Mouse (Mus musculus): ENCODE measurements at regions not wholly inside any gene's neighbourhood (a gene's known extent, or its start where the extent isn't known, plus 50 kb on each side); places are given as distances from the start of the nearest gene placed in this dataset.
A peak's percentile ranks its signal among the peaks of the same experiment; 100 is the strongest.

DNA sequence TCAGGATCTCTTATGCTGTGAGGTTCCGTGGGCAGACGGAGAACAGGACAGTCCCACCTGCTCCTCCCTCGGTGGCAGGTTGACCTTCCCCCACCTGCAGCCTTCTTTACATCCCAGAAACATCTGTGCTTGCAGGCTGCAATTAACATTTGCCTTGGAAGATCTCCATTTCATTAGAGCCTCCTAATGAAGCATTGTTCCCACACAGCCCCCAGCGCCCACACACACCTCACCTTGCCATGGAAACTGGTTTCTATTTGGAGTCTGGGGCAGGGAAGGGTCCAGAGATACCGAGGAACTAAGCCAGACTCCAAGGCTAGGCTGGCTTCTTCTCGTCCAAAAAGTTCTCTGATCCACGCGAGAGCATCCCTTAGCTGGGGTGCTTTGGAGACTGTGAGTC is 56.6 kb upstream of the Rpl38 start:
- DNase-seq (ENCODE audit: low spot score), result no peak

DNA sequence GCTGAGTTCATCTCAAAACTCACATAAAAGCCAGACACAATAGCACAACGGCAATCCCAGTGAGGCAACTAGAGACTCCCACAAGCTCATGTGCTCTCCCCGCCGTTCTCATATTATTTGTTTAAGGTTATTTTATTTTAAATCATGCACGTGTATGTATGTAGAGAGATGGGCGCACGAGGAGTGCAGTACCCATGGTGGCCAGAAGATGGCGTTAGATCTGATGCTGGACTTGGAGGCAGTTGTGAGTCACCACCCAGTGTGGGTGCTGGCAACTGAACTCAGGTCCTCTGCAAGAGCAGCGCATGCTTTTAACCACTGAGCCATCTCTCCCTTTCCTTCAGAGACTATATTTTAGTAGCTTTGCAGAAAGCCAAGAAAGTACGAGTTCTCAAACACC is 60.3 kb upstream of the Rpl38 start:
- DNase-seq (ENCODE audit: low spot score), result no peak

DNA sequence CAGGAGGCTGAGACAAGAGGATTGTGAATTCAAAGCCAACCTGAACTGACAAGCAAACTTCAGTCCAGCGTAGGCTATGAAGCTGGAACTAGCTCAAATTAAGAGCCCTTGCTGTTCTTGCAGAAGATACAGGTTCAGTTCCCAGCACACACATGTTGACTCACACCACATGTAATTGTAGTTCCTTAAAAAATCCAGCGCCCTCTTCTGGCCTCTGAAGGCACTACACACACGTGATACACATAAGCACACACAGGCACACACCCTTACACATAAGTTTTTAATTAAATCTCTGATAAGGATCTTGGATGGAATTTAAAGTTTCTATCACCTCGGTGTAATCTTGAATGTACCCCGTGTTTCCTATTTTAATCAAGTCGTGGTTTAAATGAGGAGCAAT is 65.2 kb upstream of the Rpl38 start:
- no peak for DNase-seq (ENCODE audit: low spot score)

GRCm38 (mm10) chr11:114597225-114597624 is 71.1 kb upstream of the Rpl38 start:
- DNase-seq (ENCODE audit: low spot score), result no peak

- DNase-seq (ENCODE audit: low spot score), result no peak
Measured at GRCm38 (mm10) chr11:114592961-114593360, 75.4 kb upstream of the Rpl38 start.

DNA sequence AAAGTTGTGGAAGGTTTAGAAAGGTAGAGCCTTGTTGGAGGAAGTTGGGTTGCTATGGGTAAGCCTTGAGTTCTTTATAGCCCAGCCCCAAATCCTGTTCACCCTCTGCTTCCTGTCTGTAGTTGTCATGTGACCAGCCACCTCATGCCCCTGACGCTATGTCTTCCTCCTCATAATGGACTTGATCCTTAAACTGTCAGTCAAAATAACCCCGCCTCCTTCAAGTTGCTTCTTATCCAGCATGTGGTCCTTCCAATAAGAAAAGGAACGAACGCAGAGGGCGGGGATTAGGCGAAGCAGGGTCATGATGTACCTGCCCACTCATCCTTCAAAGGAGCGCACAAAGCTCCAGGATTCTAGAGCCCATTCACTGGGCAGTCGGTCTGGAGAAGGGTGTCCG is 79.8 kb upstream of the Rpl38 start:
- no peak for DNase-seq (ENCODE audit: low spot score)

- DNase-seq (ENCODE audit: low spot score), result no peak
Measured at GRCm38 (mm10) chr11:114587986-114588385, 80.3 kb upstream of the Rpl38 start.

GRCm38 (mm10) chr11:114586400-114586799 is 81.9 kb upstream of the Rpl38 start:
- DNase-seq (ENCODE audit: low spot score), result no peak

DNA sequence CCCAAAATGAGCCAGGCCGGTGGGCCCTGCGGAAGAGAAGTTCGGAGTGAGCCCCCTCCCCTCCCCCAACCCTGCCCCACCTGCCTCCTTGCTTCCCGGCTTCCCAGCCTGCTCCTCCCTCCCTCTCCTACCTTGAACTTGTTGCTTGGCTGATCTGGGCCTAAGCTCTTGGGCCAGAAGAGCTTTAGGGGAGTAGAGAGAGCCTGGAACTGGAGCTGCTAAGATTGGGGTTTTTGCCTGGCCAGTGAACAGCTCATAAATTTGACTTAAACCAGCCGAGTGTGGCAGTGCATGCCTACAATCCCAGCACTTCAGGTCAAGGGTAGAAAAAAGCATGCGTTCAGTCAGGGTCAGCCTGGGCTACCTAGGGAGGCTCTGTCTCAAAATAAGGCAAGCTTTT is 83.5 kb upstream of the Rpl38 start:
- DNase-seq (ENCODE audit: low spot score), result no peak

DNA sequence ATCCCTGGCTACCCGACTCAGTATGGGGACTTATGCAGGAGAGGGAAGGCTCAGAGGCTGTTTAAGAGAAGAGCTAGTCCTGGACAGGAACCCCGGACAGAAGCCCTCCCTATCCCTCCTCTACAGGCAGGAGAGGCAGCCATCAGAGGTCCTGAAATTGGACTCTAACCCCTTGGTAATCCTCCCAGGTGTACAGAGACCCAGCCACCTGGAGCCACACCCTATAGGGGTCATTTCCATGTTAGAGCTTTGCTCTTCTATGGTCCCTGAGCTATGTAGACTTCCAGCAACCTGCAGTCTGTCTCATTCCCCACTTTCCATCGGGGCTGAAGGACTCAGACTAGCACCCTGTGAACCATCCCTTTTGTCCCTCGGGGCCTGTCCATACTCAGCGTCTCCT is 84.2 kb upstream of the Rpl38 start:
- DNase-seq (ENCODE audit: low spot score), result no peak

GRCm38 (mm10) chr11:114579986-114580385 is 88.3 kb upstream of the Rpl38 start:
- DNase-seq (ENCODE audit: low spot score), result no peak

GRCm38 (mm10) chr11:114578551-114578950 is 89.8 kb upstream of the Rpl38 start:
- DNase-seq (ENCODE audit: low spot score), result no peak

DNA sequence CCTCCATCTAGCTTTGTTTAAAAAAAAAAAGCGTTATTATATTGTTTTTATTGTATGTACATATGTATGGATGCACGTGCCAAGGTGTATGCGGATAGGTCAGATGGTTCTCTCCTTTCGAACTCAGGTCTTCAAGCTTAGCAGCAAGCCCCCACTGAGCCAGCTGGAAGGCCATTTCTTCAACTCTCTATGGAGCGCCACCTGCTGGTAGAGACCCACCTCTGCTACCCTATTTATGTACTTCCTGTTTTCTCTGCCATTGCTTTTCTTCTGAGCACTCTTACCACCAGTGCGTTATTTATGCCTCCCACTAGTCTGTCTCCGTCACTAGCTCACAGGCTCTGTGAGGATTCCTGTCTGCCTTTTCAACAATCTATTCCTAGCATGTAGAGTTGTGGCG is 91.5 kb upstream of the Rpl38 start:
- peak; percentile 19 for DNase-seq (ENCODE audit: low spot score)

DNA sequence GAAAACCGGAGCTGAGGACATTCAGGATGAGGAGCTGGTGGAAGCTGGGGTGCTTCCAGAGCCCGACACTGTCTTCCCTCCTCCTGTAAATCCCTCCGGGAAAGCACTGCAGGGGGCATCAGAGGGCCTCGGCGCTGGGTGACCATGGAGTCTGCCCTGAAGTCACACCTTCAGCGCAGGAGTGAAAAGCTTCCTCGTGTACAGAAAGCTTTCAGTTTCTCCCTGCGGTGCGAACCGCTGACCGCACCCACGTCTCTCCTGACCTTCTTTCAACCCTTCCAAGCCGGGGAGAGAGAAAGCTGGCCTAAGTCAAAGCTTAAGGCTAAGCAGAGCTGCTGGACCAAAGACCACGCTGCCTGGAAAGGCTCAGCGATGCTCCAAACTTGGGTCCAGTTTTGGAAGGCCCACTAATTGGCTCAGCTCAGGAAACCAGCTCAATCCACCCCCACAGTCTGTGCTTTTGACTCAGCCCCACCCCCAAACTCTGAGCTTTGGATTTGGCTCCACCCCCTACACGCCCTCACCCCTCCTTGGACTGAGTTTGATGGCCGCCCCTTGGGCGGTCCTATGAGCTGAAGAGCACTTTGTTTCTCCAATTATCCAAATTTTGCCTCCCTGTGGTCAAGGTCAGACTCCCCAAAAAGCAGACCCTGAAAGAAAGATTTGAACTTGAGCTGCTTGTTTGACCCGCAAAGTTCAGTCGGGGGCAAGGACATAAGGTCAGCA is 97.0 kb upstream of the Rpl38 start:
- no peak for DNase-seq (ENCODE audit: low spot score)

- DNase-seq (ENCODE audit: low spot score), result no peak
Measured at GRCm38 (mm10) chr11:114570076-114570475, 98.2 kb upstream of the Rpl38 start.

- no peak for DNase-seq (ENCODE audit: low spot score)
Measured at GRCm38 (mm10) chr11:114567814-114568800, 100.2 kb upstream of the Rpl38 start.

DNA sequence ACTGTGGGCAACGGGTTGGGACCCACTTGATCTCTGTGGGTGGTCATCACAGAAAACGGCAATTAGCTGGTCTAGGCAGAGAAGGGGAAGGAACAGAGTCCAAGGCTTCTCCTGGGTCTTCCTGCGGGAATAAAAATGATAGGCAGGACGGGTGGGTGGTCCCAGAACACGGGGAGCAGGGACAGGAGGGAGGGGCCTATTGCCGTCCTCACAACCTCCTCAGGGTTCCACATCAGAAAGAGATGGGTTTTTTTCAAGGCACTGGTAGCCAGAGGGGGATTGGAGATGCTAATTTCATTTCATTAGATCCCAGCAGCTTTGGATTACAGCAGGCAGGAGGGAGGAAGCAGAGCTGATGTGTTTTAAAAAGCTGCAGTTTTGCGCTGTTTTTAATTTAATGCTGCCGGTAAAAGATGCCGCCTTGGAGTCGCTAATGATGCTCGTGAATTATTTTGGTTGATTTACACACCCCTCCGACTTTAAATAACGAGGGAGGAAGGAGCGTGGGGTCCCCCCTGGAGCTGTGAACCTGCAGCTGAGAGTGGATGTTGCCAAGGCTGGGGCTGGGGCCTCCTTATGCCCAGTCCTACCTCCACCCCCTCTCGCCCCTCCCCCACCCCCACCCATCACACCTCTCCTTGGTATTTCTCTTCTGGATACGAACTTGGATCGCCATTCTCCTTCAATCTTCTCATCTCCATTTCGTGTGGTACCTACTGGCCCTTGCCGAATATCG is 101.1 kb upstream of the Rpl38 start:
- DNase-seq (ENCODE audit: low spot score), result no peak

GRCm38 (mm10) chr11:114564949-114565348 is 103.4 kb upstream of the Rpl38 start:
- DNase-seq (ENCODE audit: low spot score), result no peak

GRCm38 (mm10) chr11:114563172-114563571 is 105.2 kb upstream of the Rpl38 start:
- DNase-seq (ENCODE audit: low spot score), result no peak

GRCm38 (mm10) chr11:114554576-114554975 is 113.7 kb upstream of the Rpl38 start:
- no peak for DNase-seq (ENCODE audit: low spot score)

- DNase-seq (ENCODE audit: low spot score), result no peak
Measured at GRCm38 (mm10) chr11:114553992-114554391, 114.3 kb upstream of the Rpl38 start.

GRCm38 (mm10) chr11:114552176-114552575 is 116.1 kb upstream of the Rpl38 start:
- no peak for DNase-seq (ENCODE audit: low spot score)

DNA sequence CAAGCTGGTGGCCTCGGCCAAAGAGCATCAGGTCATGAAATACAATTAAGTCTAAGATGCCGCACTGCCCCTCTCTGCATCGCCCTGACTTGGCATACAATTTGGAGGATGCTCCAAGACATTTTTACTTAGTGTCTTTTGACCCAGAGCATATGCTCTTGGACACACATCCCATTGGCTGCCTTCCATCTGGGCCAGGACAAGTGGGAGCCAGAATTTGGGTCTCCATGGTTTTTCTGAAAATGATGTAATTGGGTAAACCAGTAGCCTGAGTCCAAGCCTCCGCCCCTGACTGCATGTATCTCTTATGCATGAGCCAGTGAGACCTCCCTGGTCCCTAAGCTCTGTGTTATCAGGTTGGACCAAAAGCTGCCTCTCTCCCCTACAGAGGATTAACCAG is 117.1 kb upstream of the Rpl38 start:
- DNase-seq (ENCODE audit: low spot score), result no peak
